Mouse (Mus musculus) liver, embryonic 11.5 days (tissue): ENCODE data around the gene Eya2. TPM values are rescaled to one million over a fixed set of nuclear protein-coding genes. Genes with fewer than 3 reads are reported as not detected.

Source experiments
- ATAC-seq: fragments of 200-750 bp; cut with Nextera tagmentation; replicated peaks from 2 replicates; pipeline ENCODE4 v1.8.0; 2017; ENCODE audit warnings: moderate number of reproducible peaks, mild to moderate bottlenecking, moderate TSS enrichment, moderate library complexity; ENCODE audit not compliant: low FRiP score
- DNase-seq: peaks from one replicate; pipeline ENCODE4 v3.0.0-alpha.2; 2017; ENCODE audit warnings: low spot score
- H3K27ac ChIP-seq: fragments of 300-500 bp; sonication (generic); 2 replicates; pipeline ENCODE4 v1.5.1; 2014; ENCODE audit warnings: mild to moderate bottlenecking, low read depth, low read length, control low read depth
- H3K27me3 ChIP-seq: fragments of 300-500 bp; sonication (generic); replicated peaks from 2 replicates; pipeline ENCODE4 v1.6.1; 2014; ENCODE audit warnings: low read length, mixed read lengths; ENCODE audit not compliant: control insufficient read depth, insufficient read depth
- H3K36me3 ChIP-seq: fragments of 300-500 bp; sonication (generic); 2 replicates; pipeline ENCODE4 v1.6.1; 2014; ENCODE audit warnings: mild to moderate bottlenecking, low read length, moderate library complexity, mixed read lengths; ENCODE audit not compliant: control insufficient read depth, insufficient read depth
- H3K4me1 ChIP-seq: fragments of 300-500 bp; sonication (generic); replicated peaks from 2 replicates; pipeline ENCODE4 v1.6.1; 2014; ENCODE audit warnings: low read length, mixed read lengths; ENCODE audit not compliant: control insufficient read depth, insufficient read depth
- H3K4me2 ChIP-seq: fragments of 300-500 bp; sonication (generic); 2 replicates; pipeline ENCODE4 v1.6.1; 2014; ENCODE audit warnings: mild to moderate bottlenecking, control low read depth, moderate library complexity
- H3K4me3 ChIP-seq: fragments of 300-500 bp; sonication (generic); 2 replicates; pipeline ENCODE4 v1.5.1; 2014; ENCODE audit warnings: low read depth, low read length, control low read depth
- H3K9ac ChIP-seq: fragments of 300-500 bp; sonication (generic); 2 replicates; pipeline ENCODE4 v1.6.1; 2014; ENCODE audit warnings: low read depth, low read length, control low read depth
- H3K9me3 ChIP-seq: fragments of 300-500 bp; sonication (generic); 2 replicates; pipeline ENCODE4 v1.6.1; 2016; ENCODE audit warnings: low read length, inconsistent platforms, mixed read lengths; ENCODE audit not compliant: control insufficient read depth
- WGBS: fragments of 180-500 bp; shearing (Covaris S2); extraction: QIAGEN DNeasy Blood & Tissue Kit; methylation state at CpG from one replicate; pipeline ENCODE4 v1.1.7; 2014; 5-methylcytosine and 5-hydroxymethylcytosine counted together
- polyA plus RNA-seq: library from polyadenylated mRNA; unstranded; fragments of >200 nt; fragmentation: Nextera tagmentation; extraction: Ambion mirVana; gene quantifications from 2 replicates; pipeline ENCODE4 v1.2.1, GENCODE M21; 2014

Gene Eya2
- polyA plus RNA-seq, 1 experiment from 2014 or later = 1.2 TPM

DNA sequence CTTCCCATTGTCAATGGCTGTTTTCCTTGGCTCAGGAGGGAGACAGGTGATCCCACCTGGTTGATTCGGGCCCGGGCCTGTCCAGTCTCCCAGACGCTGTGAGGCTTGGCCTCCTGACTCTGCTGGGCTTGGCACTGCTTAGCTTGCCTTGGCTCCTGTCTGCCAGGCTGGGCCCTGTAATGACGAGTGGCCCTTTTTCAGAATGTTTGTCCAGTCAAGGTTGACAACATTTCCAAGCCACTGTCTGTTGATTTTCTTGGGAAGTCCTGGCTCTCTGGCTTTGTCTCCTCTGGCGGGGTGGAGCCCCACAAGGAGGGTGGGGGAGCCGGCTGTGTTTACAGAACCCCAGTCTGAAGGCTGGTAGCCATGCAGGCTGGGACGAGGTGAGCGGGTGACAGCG is 49.2 kb downstream of the Eya2 start:
- no peaks in the 10 kb centered on the region for H3K9me3 ChIP-seq
- H3K27me3 ChIP-seq = no peaks in the 10 kb centered on the region
- 62% methylated on average over 9 of the region's 9 CpGs for WGBS
- peaks cover 23% of the 10 kb centered on the region for H3K4me1 ChIP-seq
- DNase-seq (no peak), ATAC-seq (no peak)
- H3K4me3 ChIP-seq = no peak overlapping the region
- no peak overlapping the region for H3K27ac ChIP-seq
- H3K4me2 ChIP-seq = no peak overlapping the region
- no peak overlapping the region for H3K9ac ChIP-seq
- no peaks in the 10 kb centered on the region for H3K36me3 ChIP-seq

DNA sequence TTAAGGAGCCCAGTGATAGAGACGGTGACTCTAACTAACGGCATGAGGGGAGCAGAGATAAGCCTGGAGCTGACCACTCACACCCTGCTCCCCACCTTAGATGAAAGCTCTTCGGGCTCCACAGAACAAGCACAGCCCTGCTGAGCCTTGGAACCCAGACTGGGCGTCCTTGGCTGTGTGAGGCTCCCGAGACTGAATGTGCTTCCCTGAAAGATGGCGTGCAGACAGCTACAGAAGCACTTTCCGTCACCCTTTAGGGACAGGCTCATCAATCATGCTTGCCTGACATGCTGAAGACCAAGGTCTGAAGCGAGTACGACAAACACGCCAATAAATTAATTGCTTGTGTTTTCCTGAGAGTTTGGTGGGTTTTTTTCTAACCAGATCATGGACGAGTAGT is 56.2 kb downstream of the Eya2 start:
- Histone ChIP-seq H3K4me1 (peaks cover 13% of the 10 kb centered on the region), H3K9ac (no peak overlapping the region), H3K27me3 (no peaks in the 10 kb centered on the region; the same call in 1 of the 2 replicates), H3K36me3 (no peaks in the 10 kb centered on the region), H3K9me3 (no peaks in the 10 kb centered on the region), H3K4me3 (no peak overlapping the region), H3K4me2 (no peak overlapping the region), H3K27ac (no peak overlapping the region)
- no peak for ATAC-seq
- 35% methylated on average over 11 of the region's 11 CpGs for WGBS
- DNase-seq = no peak

DNA sequence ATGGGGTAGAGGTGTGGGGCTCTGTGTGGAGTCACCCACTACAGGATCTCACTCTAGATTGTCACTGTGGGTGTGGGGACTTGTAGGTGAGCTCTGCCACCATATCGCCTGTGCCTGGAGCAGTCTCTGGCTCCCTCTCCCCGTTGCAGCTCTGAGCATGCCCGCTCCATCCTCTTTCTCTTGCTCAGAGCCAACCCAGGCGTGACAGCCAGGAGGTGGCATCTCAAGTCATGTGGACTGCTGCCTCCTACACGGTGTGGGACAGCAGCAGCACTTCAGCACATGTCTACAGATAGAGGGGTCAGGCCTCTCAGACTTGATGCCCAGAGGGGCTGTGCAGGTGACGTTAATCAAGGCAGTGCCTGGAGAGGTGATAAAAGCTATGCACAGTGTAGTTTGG is 57.4 kb downstream of the Eya2 start:
- Histone ChIP-seq H3K9me3 (no peaks in the 10 kb centered on the region), H3K4me3 (no peak overlapping the region), H3K27ac (no peak overlapping the region), H3K36me3 (no peaks in the 10 kb centered on the region), H3K27me3 (no peaks in the 10 kb centered on the region; the same call in 1 of the 2 replicates), H3K4me2 (no peak overlapping the region), H3K4me1 (peaks cover 13% of the 10 kb centered on the region), H3K9ac (no peak overlapping the region)
- DNase-seq (no peak), ATAC-seq (no peak)
- WGBS = 70% methylated on average over 6 of the region's 6 CpGs

DNA sequence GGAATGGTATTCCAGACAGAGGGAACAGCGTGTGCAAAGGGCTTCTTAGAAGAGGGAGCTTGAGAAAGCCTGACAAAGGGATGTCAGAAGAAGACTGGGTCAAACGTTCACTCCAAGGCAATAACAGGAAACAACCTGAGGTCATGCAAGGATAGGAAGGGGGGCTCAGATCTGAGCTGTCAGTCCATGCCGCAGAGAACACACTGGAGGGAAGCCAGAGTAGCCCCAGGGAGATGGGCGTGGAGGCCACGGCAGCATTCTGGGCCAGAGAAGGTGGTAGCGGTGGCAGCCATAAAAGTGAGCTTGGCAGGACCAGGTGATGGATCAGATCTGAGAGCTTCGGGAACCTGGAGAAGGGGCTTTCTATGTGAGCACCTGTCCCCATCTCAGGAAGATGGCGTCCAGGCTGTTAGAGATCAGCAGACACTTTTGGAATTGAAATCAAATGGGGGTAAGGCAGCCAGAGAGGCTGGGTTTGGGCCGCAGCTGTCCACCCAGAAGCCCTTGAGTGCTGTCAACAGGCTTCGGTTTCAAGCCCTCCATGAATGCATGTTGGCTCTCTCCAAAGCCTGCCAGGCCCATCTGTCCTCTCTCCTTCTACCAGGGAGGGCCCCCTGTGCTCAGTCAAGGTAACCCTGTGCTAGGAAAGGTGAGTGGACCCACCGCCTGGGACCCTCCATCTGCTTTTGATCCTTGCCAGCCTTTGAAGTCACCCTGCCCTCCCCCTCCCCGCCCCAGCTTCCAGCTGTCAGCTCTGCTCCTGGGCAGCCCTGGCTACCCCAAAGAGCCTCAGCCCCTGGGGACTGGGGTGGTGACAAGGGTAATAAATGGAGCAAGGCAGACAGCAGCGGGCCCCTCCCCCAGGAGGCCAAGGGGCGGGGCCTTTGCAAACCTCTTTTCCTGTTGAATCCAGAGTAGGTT is 58.4 kb downstream of the Eya2 start:
- H3K27me3 ChIP-seq = no peaks in the 10 kb centered on the region; the same call in 1 of the 2 replicates
- DNase-seq (peak; percentile 57), ATAC-seq (no peak)
- H3K36me3 ChIP-seq = no peaks in the 10 kb centered on the region
- no peak overlapping the region for H3K4me3 ChIP-seq
- H3K4me2 ChIP-seq = no peak overlapping the region
- H3K9ac ChIP-seq = no peak overlapping the region
- WGBS = 30% methylated on average over 14 of the region's 14 CpGs
- H3K9me3 ChIP-seq = no peaks in the 10 kb centered on the region
- no peak overlapping the region for H3K27ac ChIP-seq
- H3K4me1 ChIP-seq = peaks cover 13% of the 10 kb centered on the region

DNA sequence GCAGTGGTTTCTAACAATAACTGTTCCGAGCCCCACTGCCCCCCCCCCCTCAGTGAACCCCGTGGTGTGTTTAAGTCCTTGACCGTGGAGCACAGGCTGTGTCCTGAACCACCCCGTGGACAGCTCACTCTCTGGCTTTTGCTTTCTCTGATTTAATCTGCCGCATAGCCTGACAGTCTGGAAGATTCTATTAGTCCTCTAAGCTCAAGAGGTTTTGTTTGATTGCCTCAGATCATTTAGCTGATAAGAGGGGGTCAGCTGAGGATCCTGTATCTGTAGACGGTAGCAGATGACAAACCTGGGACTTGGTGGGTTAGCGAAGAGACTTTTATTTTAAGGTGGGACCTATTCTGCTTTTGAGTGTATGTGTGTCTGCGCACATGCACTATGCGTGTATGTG is 59.3 kb downstream of the Eya2 start:
- no peak overlapping the region for H3K9ac ChIP-seq
- no peak overlapping the region for H3K4me2 ChIP-seq
- WGBS = 44% methylated on average over 9 of the region's 9 CpGs
- H3K9me3 ChIP-seq = no peaks in the 10 kb centered on the region
- H3K36me3 ChIP-seq = no peaks in the 10 kb centered on the region
- H3K27me3 ChIP-seq = no peaks in the 10 kb centered on the region; the same call in 1 of the 2 replicates
- ATAC-seq = no peak
- no peak for DNase-seq
- H3K4me3 ChIP-seq = no peak overlapping the region
- H3K27ac ChIP-seq = no peak overlapping the region
- peaks cover 13% of the 10 kb centered on the region for H3K4me1 ChIP-seq

DNA sequence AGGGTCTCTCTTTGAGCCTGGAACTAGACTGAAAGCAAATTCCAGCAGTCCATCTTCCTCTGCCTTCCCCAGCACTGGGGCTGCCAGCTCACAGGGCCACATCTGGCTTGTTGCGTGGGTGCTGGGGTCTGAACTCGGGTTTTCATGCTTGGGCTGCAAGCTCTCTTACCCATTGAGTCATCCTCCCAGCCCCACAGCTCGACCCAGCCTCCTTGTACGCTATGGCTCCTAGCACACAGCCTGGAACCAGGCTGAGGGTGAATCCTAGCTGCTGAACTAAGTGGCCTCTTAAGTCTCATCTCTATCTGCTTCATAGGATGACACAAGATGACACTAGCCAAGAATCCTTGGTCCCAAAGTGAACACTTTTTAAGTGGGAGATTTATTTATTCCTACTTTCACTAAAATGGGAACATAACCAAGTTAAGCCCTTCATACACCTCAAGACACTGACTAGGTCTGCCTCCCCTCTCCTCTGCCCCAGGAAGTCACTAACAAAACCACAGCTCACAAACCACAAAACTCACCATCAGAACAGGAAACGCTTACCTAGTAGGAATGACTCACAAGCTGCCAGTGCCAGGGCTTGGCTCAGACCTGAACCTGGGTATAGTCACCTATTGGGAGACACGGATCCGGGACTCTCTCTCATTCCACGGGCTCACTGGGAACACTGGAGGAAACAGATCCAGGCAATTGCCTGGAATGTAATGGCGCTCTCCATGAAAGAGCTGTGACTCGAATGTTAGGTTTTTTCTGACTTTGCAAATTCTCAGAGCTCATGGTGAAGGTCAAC is 60.1 kb downstream of the Eya2 start:
- WGBS = 56% methylated on average over 10 of the region's 10 CpGs

DNA sequence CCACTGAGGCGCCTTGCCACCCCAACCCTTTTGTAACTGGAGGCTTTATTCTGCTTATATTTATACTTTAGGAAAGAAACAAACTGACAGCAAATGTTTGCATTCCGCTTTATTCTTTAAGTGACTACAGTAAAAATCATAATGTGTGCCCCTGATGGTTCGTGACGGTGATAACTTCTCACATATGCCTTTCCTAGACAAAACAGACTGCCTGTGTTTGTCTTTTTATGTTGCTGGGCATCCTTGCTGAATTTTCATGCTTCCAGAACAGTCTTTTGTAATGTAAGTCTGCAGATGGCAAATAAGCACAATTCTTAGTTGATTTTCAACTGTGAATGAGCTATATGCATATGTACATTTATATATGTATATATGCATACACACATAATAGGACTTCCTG is 61.7 kb downstream of the Eya2 start:
- no peak overlapping the region for H3K27ac ChIP-seq
- DNase-seq = peak; percentile 1
- no peaks in the 10 kb centered on the region for H3K36me3 ChIP-seq
- peaks cover 13% of the 10 kb centered on the region for H3K4me1 ChIP-seq
- H3K4me2 ChIP-seq = no peak overlapping the region
- no peaks in the 10 kb centered on the region; the same call in 1 of the 2 replicates for H3K27me3 ChIP-seq
- no peak overlapping the region for H3K9ac ChIP-seq
- no peak for ATAC-seq
- H3K4me3 ChIP-seq = no peak overlapping the region
- 87% methylated on average over 4 of the region's 4 CpGs for WGBS
- H3K9me3 ChIP-seq = no peaks in the 10 kb centered on the region

More for the DNA sequence above, 60.1 kb downstream of the Eya2 start:
- DNase-seq (no peak), ATAC-seq (no peak)
- Histone ChIP-seq H3K4me1 (peaks cover 13% of the 10 kb centered on the region), H3K9ac (no peak overlapping the region), H3K9me3 (no peaks in the 10 kb centered on the region), H3K27me3 (no peaks in the 10 kb centered on the region; the same call in 1 of the 2 replicates), H3K4me3 (no peak overlapping the region), H3K36me3 (no peaks in the 10 kb centered on the region), H3K4me2 (no peak overlapping the region), H3K27ac (no peak overlapping the region)

DNA sequence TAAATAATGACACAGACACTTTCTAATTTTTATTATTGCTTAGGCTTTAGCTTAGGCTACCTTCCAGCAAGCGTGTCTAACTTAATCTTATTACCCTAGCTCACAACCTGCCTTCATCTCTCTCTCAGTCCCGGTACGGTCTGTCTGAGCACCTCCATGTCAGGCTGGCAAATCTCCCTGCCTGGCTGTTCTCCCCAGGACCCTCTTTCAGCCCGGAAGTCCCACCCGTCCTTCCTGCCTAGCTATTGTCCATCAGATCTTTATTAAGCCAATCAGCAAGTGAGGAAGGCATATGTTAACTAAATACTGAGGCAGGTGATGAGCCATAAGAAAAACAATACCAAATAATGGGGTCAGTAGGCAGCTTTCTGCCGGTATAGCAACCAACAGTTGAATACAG is 62.1 kb downstream of the Eya2 start:
- WGBS = 71% methylated on average over 6 of the region's 6 CpGs
- Histone ChIP-seq H3K9me3 (no peaks in the 10 kb centered on the region), H3K9ac (no peak overlapping the region), H3K4me2 (no peak overlapping the region), H3K36me3 (no peaks in the 10 kb centered on the region), H3K4me1 (peaks cover 13% of the 10 kb centered on the region), H3K27me3 (no peaks in the 10 kb centered on the region; the same call in 1 of the 2 replicates), H3K4me3 (no peak overlapping the region), H3K27ac (no peak overlapping the region)
- ATAC-seq (no peak), DNase-seq (peak; percentile 9)
